Mouse (Mus musculus) midbrain, postnatal 0 days (tissue): ENCODE measurements around the gene Exoc2. TPM values are rescaled to one million over a fixed set of nuclear protein-coding genes. Genes with fewer than 3 reads are reported as not detected.

Source experiments
- ATAC-seq: fragments of 200-750 bp; cut with Nextera tagmentation; 2 replicates; pipeline ENCODE4 v1.8.0; 2017; ENCODE audit warnings: moderate number of reproducible peaks, mild to moderate bottlenecking, moderate TSS enrichment, moderate library complexity; ENCODE audit not compliant: low FRiP score
- DNase-seq: peaks from one replicate; pipeline ENCODE4 v3.0.0-alpha.2; 2015; ENCODE audit warnings: low spot score
- H3K27ac ChIP-seq: fragments of 300-500 bp; sonication (generic); 2 replicates; pipeline ENCODE4 v1.5.1; 2014; ENCODE audit warnings: low read depth, mild to moderate bottlenecking, low read length, mixed read lengths
- H3K27me3 ChIP-seq: fragments of 300-500 bp; sonication (generic); 2 replicates; pipeline ENCODE4 v1.6.1; 2014; ENCODE audit warnings: low read length, control low read depth, mixed read lengths; ENCODE audit not compliant: insufficient read depth
- H3K36me3 ChIP-seq: fragments of 300-500 bp; sonication (generic); 2 replicates; pipeline ENCODE4 v1.6.1; 2014; ENCODE audit warnings: low read length, control low read depth, mixed read lengths; ENCODE audit not compliant: insufficient read depth
- H3K4me1 ChIP-seq: fragments of 300-500 bp; sonication (generic); 2 replicates; pipeline ENCODE4 v1.6.1; 2014; ENCODE audit warnings: mild to moderate bottlenecking, control low read depth, antibody characterized with exemption, low read length, mixed read lengths; ENCODE audit not compliant: insufficient read depth
- H3K4me2 ChIP-seq: fragments of 300-500 bp; sonication (generic); 2 replicates; pipeline ENCODE4 v1.6.1; 2014; ENCODE audit warnings: low read depth, mild to moderate bottlenecking, low read length, mixed read lengths; ENCODE audit not compliant: poor library complexity, severe bottlenecking
- H3K4me3 ChIP-seq: fragments of 300-500 bp; sonication (generic); 2 replicates; pipeline ENCODE4 v1.5.1; 2014; ENCODE audit warnings: low read depth, mild to moderate bottlenecking, low read length, moderate library complexity
- H3K9ac ChIP-seq: fragments of 300-500 bp; sonication (generic); replicated peaks from 2 replicates; pipeline ENCODE4 v1.6.1; 2014; ENCODE audit warnings: mild to moderate bottlenecking, low read length, moderate library complexity, mixed read lengths; ENCODE audit not compliant: poor library complexity, severe bottlenecking
- H3K9me3 ChIP-seq: fragments of 300-500 bp; sonication (generic); 2 replicates; pipeline ENCODE4 v1.6.1; 2016; ENCODE audit warnings: low read length, control low read depth
- CTCF ChIP-seq: IDR thresholded peaks from 2 replicates; pipeline ENCODE4 v1.5.1; 2016; ENCODE audit warnings: antibody characterized with exemption, mild to moderate bottlenecking
- WGBS: fragments of 180-500 bp; shearing (Covaris S2); extraction: QIAGEN DNeasy Blood & Tissue Kit; methylation state at CpG from one replicate; pipeline ENCODE4 v1.1.7; 2014; 5-methylcytosine and 5-hydroxymethylcytosine counted together
- polyA plus RNA-seq: library from polyadenylated mRNA; unstranded; fragments of >200 nt; fragmentation: Nextera tagmentation; extraction: Ambion mirVana; gene quantifications from 2 replicates; pipeline ENCODE4 v1.2.1, GENCODE M21; 2015
- total RNA-seq: library from RNA; depleted of rRNA; stranded (reverse); fragments of >200 nt; gene quantifications from 2 replicates; pipeline ENCODE4 v1.2.3, GENCODE M21; 2014

Gene Exoc2
- total and polyA plus RNA-seq, 2 experiments from 2014 or later, result 40.0 to 57.5 TPM

DNA sequence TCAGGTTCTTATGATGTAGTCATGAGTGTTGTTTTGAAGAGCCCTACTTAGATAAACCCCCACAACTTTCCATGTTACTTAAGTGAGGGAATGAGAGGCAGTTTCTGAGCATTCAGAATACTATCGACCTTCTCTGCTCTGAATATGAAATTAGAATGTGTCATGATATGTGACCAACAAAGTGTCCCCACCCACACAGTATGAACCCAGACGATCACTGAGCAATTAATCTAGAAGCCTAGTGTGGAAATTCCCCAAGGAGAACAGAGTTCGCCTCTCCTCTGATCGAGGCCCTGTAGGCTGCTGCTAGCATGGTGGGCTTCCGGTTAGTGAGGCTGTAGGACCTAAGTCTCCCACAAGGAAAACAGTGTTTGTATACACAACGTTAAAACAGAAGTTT, 142.5 kb downstream of the Exoc2 start:
- H3K4me3 ChIP-seq, result no peak overlapping the region
- H3K36me3 ChIP-seq, result no peaks in the 10 kb centered on the region
- no peak overlapping the region for H3K27ac ChIP-seq
- no peak overlapping the region for H3K9ac ChIP-seq
- no peak overlapping the region for H3K4me2 ChIP-seq
- TF ChIP-seq CTCF, result no peak
- H3K9me3 ChIP-seq, result no peaks in the 10 kb centered on the region
- H3K27me3 ChIP-seq, result no peaks in the 10 kb centered on the region
- 90% methylated on average over 6 of the region's 6 CpGs for WGBS
- no peak for ATAC-seq
- no peaks in the 10 kb centered on the region for H3K4me1 ChIP-seq
- no peak for DNase-seq

DNA sequence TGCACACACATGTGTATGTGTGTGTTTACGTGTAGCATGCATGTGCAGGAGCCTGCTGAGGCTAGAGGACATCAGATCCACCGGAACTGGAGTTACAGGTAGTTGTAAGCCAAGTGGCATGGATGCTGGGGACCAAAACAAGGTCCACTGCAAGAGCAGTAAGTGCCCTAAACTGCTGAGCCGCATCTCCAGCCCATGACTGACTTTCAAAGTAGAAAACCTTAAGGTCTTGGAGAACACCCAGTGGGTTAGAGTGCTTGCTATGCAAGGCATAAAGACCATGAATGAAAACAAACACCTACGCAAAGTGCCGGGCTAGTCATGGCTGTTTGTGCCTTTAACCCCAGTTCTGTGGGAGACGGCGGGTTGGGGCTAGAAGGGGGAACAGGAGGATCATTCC, 147.4 kb downstream of the Exoc2 start:
- 93% methylated on average over 7 of the region's 7 CpGs for WGBS

DNA sequence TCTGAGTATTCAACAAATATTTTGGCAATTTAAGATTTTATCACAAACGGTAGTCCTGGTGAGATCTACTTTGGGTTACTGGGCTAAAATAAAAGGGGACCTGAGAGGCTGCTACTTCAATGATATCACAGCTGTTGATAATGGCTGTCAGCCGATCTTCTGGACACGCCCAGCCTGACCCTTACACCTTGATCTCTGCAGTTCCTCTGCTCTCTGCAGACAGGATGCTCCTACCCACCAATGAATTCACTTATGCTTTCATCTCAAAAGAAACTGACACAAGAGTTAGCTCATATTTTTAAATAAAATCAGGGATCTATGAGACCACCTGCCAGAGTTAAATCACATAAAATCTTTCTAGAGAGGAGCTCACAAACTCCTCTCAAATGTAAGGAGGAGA, 149.0 kb downstream of the Exoc2 start:
- no peaks in the 10 kb centered on the region for H3K27me3 ChIP-seq
- H3K4me2 ChIP-seq, result no peak overlapping the region
- no peak for DNase-seq
- no peak overlapping the region for H3K9ac ChIP-seq
- no peak for ATAC-seq
- H3K4me1 ChIP-seq, result no peaks in the 10 kb centered on the region
- peaks cover 18% of the 10 kb centered on the region for H3K36me3 ChIP-seq
- TF ChIP-seq CTCF, result no peak
- no peaks in the 10 kb centered on the region for H3K9me3 ChIP-seq
- H3K4me3 ChIP-seq, result no peak overlapping the region
- WGBS, result 92% methylated on average over 3 of the region's 3 CpGs
- no peak overlapping the region for H3K27ac ChIP-seq

More for the DNA sequence above, 147.4 kb downstream of the Exoc2 start:
- Histone ChIP-seq H3K36me3 (peaks cover 7% of the 10 kb centered on the region), H3K4me1 (no peaks in the 10 kb centered on the region), H3K27ac (no peak overlapping the region), H3K9ac (no peak overlapping the region), H3K4me2 (no peak overlapping the region), H3K27me3 (no peaks in the 10 kb centered on the region), H3K9me3 (no peaks in the 10 kb centered on the region), H3K4me3 (no peak overlapping the region)
- no peak for DNase-seq
- no peak for TF ChIP-seq CTCF
- ATAC-seq, result no peak

DNA sequence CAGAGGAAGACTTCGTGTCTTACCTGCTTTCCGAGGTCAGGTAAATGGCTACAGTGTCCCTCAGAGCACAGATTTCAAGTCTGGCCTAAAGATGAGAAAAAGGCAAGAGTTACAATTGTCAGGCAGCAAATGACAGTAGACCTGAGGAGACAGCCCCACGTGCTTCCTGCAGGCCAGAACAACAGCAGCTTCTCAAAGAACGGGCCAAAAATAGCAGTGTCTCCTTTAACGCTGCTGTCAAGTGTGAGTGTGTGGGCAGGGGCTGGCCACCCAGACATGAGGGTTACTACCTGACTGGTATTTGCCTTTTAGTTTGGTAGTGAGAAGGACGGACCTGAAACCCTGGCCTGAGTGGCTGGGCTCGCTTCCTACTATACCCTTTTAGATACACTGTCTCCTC, 153.3 kb downstream of the Exoc2 start:
- Histone ChIP-seq H3K9me3 (no peaks in the 10 kb centered on the region), H3K4me3 (no peak overlapping the region), H3K4me2 (no peak overlapping the region), H3K36me3 (peaks cover 36% of the 10 kb centered on the region), H3K27me3 (no peaks in the 10 kb centered on the region), H3K27ac (no peak overlapping the region), H3K4me1 (no peaks in the 10 kb centered on the region), H3K9ac (no peak overlapping the region)
- DNase-seq, result no peak
- WGBS, result 92% methylated on average over 7 of the region's 7 CpGs
- no peak for ATAC-seq
- no peak for TF ChIP-seq CTCF

DNA sequence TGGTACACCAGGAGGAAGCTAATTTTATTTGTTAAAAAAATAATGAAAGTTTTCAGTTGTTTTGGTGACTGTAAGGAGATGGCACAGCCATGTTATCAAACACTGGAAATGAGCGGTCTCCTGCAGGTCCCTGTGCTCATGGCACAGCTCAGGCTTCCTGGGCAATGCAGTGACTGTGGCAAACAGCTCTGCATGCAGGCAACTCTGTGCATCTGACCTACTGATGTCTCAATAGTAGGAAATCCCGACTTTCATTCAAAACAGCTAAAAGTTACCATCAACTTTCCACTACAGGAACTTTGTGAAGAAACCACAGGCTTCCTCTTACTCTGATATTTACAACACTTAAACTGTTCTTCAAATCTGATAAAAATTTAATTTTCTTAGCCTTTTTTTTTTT, 154.0 kb downstream of the Exoc2 start:
- H3K4me3 ChIP-seq, result no peak overlapping the region
- no peaks in the 10 kb centered on the region for H3K27me3 ChIP-seq
- H3K9me3 ChIP-seq, result no peaks in the 10 kb centered on the region
- no peak for TF ChIP-seq CTCF
- no peak overlapping the region for H3K9ac ChIP-seq
- H3K36me3 ChIP-seq, result peaks cover 41% of the 10 kb centered on the region
- no peak for ATAC-seq
- DNase-seq, result no peak
- H3K4me2 ChIP-seq, result no peak overlapping the region
- 90% methylated on average over 2 of the region's 2 CpGs for WGBS
- no peak overlapping the region for H3K27ac ChIP-seq
- no peaks in the 10 kb centered on the region for H3K4me1 ChIP-seq

DNA sequence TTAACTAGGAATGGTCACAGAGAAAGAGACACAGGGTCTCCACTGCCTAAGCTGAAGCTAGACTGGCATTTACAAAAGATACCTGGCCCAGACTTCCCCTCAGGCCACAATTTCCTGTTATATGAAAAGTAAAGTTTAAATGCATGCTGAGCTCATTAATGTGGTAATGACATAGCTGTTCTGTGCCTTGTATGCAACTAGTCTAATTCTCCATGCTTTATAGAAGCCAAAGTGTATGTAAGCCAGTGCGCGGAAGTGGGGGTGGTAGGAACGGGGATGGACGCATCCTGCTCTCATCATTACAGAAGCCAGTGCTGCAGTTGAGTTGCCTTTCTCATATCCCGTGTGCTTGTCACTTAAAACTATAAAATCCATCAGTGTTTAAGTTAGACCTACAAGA, 156.5 kb downstream of the Exoc2 start:
- DNase-seq (no peak), ATAC-seq (no peak)
- Histone ChIP-seq H3K9ac (no peak overlapping the region), H3K4me2 (no peak overlapping the region), H3K9me3 (peaks cover 5% of the 10 kb centered on the region; the same call in 1 of the 2 replicates), H3K27ac (no peak overlapping the region), H3K4me3 (no peak overlapping the region), H3K4me1 (no peaks in the 10 kb centered on the region), H3K27me3 (no peaks in the 10 kb centered on the region), H3K36me3 (peaks cover 48% of the 10 kb centered on the region)
- 88% methylated on average over 5 of the region's 5 CpGs for WGBS
- TF ChIP-seq CTCF, result no peak
